Mouse (Mus musculus): Measurements from ENCODE around the gene Wdr81.

DNA sequence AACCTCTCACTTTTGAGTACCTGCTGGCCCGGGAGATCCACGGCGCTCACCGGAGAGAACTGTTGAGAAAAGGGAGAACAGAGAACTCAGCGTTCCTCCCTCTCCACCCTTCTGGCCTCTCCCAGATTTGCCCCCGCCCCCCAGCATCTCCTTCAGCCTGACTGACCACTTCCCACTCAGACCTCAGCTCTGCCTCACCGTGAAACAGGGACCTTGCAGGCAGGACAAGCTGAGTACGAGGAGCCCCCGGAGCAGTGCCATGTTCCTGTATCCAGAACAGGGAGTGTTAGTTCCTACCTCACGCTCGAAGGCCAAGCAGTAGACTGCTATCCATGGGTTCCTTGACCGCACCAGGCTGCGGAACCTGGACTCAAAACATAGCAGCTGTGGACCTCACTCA lies 16.3 kb downstream of the Wdr81 start:
- TF ChIP-seq POLR2A (IDR thresholded peaks at IDR 0.05; ENCODE audit: low read depth, low read length) (no peak), CTCF (IDR thresholded peaks at IDR 0.05; ENCODE audit: extremely low read depth, insufficient read depth, insufficient read length, insufficient replicate concordance) (no peak)

Measured in spleen, adult 2 months (tissue).